ENCODE assay signal across 8 mouse cellular contexts in the genomic region with DNA sequence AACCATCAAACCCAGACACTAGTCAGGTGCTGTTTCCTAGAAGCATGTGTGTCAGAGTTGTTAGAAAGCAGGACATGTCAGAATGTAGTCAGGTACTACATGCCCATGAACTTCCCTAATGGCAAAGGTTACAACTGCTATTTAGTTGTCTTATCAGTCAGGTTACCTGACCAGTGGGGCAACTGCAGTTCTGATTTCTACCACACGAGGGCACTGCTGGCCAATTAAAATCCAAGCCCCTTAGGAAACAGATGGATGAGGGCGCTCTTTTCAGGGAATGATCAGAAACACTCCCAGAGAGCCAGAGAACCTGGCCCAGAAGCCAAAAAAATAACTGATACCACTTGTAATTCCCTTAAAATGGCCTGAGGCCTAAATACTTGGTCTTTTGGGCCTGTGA.
DNase-seq lines count a peak whose midpoint lies in the region; ATAC-seq lines count a peak whose summit lies in the region.

No protein-coding gene starts in this region.

- H3K9me3 ChIP-seq in heart, embryonic 10.5 days, result no peaks in the 10 kb centered on the region

- H3K27me3 ChIP-seq in heart, embryonic 10.5 days (ENCODE audit: insufficient read depth, poor library complexity, severe bottlenecking), result no peaks in the 10 kb centered on the region

- peaks cover 45% of the 10 kb centered on the region for H3K36me3 ChIP-seq in heart, embryonic 10.5 days

- H3K4me3 ChIP-seq in heart, embryonic 10.5 days, result no peak overlapping the region

- 3% methylated on average over 2 of the region's 2 CpGs for WGBS in heart, embryonic 10.5 days

- ATAC-seq in erythroid progenitor cell, adult 5-6 weeks (replicated peaks; ENCODE audit: low FRiP score, poor library complexity, severe bottlenecking), result peak; percentile 66; the same call in 1 of the 2 replicates
- no peak for ATAC-seq in inflammation-experienced regulatory T-cells, adult 6 months

- no peak overlapping the region for H3K27ac ChIP-seq in heart, embryonic 10.5 days

- peak; percentile 57 for DNase-seq in Muller cell, postnatal 12 days (ENCODE audit: inconsistent ontology term)
- DNase-seq in brain, adult 2 months (ENCODE audit: low read depth, low spot score), result peak; percentile 93
- peak; percentile 78 for DNase-seq in heart, embryonic 10.5 days (ENCODE audit: low spot score)
- DNase-seq in layer of hippocampus, adult 8-10 months (ENCODE audit: low spot score in 2 of 2), result peak; percentile 74 to 93
- DNase-seq in lung, postnatal 36 days, result peak; percentile 89
- peak; percentile 63 for DNase-seq in spleen, adult 12 weeks (ENCODE audit: low spot score)

- H3K4me1 ChIP-seq in heart, embryonic 10.5 days, result no peaks in the 10 kb centered on the region
